Mouse (Mus musculus) kidney, postnatal 4 days (tissue): Measurements from ENCODE around the gene Rrp8.
"Not testable (repeated sequence)": the region's sequence is repeated elsewhere in the genome, so short reads cannot be mapped to it uniquely, and the experiment has no call there.

ENCODE experiments used
- DNase-seq, 2 experiments: peaks; one replicate each; pipeline ENCODE4 v3.0.0; 2021; ENCODE audit warnings: mixed read lengths in 2 of 2

Rrp8 gene

DNA sequence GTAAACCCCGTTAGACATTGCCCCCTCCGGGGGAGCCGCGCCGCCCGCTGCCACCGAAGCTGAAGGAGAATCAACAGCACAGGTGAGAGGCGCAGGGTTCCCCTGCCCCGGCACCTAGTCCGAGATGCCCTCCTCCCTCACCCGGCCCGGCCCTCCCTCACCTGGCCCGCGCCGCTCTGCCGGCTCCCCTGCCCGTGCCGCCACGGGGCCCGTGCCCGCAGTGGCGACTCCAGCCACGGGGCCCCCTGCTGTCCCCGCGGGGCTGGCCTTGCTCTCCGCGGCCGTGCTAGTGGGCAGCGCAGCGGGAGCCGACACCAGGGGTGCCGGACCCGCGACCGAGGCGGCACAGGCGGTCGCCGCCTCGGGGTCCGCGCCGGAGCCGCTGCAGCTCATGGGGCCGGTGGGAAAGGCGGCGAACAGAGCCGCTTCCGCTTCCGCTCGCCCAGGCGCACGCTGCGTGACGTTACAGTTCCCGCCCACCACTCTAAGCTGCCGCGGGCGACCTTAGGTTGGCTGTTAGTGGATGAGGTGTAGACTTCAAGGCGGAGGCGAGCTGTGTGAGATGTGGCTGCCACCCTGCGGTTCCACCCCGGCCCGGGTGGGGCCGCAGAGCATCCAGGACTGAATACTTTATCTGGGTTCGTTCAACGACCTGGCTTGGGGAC, 6.9 kb upstream of the Rrp8 start, which contains the start of gene Taf10:
Taf10 (minus strand) TSS at position 436 of the 665 bp plus-strand sequence.
- peak; percentile 91 to 94 for DNase-seq

DNA sequence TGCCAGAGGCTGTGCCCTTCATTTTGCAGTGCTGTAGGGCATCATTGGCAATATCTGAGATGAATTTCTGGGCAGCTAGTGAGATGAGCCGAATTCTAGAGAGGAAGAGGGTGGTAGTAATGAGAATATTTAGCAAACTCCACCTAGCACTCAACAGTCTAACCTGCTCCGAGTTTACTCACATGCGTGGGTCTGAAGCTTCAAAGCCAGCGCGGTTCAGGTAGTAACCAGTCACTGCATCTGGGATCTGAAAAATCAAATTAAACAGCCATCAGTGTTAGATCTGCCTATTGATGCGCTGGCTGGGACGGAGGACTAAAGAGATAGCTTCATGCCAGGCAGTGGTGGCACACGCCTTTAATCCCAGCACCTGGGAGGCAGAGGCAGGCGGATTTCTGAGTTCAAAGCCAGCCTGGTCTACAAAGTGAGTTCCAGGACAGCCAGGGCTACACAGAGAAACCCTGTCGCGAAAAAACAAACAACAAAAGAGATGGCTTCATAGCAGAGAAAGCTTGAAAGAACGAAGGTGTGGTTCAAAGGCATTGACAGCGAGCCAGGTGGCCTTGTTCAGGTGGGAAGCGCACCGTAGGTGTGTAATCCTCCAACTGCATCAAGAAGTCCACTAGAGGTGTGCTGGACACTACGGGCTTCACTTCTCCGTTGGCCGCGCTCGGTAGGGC, 6.2 kb upstream of the Rrp8 start:
- DNase-seq = not testable (repeated sequence)

DNA sequence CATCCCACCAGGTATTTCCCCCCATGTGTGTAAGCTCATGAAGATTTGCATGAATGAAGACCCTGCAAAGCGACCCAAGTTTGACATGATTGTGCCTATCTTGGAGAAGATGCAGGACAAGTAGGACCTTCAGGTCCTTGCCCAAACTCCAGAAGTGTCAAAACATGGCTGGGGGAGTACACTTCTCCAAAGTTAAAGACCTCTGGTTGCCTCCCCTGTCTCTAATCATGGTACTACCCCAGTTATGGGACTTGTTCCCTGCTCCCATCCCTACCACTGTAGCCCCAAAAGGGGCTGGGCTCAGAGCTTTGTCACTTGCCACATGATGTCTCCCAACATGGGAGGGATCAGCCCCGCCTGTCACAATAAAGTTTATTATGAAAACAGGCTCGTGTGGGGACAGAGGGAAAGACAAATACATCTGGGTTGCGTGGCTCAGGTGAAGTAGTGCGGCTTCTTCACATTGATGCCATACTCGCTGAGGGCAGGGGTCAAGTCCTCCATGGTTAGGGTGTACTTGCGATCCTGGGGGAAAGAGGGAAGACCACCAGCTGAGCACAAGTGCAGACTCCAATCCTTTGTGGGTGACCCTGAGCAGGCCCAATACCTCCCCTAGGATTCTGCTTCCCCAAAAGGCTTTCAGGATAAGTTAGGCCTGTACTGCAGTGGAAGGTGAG, 5.5 kb upstream of the Rrp8 start:
- DNase-seq = not testable (repeated sequence)

DNA sequence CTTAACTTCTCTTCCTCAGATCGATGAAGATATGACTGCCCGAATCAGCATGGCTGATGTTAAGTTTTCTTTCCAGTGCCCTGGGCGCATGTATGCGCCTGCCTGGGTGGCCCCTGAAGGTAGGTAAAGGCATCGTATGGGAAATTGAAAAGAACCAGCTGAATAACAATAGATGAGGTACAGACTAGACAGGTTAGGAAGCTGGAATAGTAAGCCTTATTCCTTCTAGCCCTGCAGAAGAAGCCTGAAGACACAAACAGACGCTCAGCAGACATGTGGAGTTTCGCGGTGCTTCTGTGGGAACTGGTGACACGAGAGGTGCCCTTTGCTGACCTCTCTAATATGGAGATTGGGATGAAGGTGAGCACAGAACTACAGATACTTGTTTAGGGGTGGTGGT, 4.8 kb upstream of the Rrp8 start:
- DNase-seq = no peak

DNA sequence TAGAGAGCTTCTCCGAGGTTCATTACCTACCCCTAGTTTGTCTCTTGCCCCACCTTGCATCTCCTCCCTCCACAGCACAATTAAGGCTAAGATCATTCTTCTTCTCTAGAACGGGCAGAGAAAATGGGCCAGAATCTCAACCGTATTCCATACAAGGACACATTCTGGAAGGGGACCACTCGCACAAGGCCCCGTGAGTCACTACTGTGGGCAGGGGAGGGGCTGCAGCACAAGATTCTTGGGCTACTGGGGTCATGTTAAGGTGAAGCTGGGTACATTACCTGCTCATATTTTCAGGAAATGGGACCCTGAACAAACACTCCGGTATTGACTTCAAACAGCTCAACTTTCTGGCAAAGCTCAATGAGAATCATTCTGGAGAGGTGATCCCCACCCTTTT, 3.7 kb upstream of the Rrp8 start:
- no peak for DNase-seq

DNA sequence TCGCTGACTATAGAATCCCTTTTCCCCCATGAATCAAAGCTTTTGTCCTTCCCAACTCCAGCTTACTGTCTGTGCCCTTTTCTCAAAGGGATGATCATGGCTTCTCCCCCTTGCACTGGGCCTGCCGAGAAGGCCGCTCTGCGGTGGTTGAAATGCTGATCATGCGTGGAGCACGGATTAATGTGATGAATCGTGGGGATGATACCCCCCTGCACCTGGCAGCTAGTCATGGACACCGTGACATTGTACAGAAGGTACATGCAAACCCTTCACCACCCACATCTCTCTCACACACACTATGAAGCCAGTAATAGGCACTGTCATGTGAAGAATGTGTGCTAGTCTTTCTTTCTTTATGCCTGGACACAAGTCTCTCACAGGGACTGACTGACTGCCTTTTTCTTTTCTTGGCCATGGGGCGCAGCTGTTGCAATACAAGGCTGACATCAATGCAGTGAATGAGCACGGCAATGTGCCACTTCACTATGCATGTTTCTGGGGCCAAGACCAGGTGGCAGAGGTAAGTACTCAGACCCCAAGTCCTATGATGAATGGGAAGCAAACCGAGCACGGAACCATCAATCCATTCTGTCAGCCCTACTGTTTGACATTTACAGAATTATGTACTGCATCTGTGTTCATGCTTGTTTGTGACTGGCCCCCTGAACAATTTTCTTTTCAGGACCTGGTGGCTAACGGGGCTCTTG, 3.1 kb upstream of the Rrp8 start:
- no peak for DNase-seq

DNA sequence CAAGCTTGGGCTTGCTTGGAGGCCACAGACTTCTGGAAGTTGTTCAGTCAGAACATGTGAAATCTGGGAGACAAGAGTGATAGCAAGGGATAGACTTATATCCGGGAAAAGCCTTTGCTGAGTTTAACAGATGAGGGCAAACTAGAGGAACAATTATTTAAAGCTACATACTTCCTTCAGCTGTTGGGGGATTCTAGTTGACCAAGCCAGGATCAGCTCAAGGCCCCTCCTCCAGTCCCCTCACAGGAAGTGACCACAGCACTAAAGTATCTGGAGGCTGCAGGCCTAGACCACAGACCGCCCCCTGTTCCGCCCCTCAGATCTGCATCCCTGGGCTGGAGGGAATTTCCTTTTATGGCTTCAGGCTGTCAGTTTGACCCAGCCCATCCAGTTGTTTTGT, 1.8 kb upstream of the Rrp8 start:
- DNase-seq = peak; percentile 81 to 88

DNA sequence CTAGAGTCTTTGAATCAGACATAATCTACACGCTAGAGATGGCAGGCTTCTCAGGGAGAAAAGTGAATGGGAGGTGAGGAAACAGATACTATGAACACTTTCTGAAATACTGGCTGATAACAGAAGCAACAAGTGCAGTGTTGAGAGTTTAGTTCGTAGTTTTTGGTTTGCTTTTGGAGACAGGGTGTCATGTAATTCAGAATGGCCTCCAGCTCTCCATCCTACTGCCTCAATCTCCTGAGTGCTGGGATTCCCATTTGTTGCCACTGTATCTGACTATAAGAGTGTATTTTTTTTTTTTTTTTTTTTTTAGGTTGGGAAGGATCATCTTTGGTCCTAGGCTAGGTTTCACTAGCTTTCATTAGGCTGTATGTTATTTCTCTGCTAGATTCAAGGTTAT, 1.1 kb upstream of the Rrp8 start:
- no peak for DNase-seq

DNA sequence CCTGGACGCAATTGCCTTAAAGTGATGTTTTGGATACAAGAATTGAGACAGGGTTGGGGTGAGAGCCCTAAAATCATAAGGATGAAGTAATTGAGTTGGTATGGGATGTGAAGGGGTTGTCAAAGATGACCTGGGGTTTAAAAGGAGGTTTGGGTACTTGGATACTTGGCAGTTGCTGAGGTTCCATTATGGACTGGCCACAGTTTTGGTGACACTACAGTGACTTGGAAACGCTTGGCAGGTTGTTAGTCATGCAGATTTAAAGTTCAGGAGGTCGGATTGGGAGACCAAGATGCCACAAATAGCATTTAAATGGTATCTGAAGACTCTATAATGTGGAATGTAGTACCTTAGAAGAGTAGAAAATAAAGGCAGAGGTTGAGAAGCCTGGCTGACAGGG, 463 bp upstream of the Rrp8 start:
- no peak for DNase-seq

DNA sequence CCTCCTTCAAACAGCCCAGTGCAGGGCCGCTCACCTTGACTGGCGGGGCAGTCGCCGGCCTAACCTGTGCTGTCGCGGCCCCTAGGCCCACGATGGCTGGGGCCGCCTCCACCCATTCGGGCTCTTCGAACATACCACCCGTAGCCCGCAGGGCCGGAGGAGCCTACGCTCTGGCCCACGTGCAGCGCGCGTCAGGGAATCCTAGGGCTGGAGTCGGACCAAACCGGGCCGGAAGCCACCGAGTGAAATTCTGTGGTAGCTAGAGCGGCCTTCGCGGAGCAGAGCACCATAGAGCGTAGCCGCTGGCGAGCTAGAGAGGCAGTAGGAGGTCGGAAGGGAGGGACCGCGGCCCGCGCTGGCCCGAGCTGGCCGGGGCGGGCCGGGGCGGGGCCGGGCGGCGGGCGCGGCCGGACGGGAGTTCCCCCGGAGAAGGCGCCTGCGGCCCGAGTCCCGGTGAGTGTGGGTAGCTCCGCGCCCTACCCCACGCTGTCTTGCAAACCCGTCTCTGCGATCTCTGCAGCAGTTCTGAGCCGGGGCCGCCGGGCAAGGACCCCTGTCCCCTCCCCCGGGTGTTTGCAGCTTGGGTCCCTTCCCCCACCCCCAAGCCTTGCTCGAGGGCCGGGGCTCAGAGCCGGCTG, 802 bp downstream of the Rrp8 start, which contains the start of gene Ilk:
Ilk (plus strand) TSS at position 329 of the 638 bp plus-strand sequence.
- DNase-seq = peak; percentile 92 to 96

DNA sequence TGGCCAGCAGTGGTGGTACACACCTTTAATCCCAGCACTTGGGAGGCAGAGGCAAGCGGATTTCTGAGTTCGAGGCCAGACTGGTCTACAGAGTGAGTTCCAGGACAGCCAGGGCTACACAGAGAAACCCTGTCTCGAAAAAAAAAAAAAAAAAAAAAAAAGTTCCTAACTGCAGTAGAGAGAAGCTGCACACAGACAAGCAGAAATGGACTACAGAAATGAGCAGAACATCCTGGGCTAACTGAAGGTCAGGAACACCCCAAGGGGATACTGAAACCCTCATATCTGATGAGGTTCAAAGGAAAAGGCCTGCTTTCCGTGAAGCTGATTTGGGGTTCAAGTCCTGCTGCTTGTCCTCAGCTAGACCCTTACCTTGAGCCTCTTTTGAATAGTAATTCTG, 1.7 kb downstream of the Rrp8 start:
- DNase-seq = not testable (repeated sequence)

DNA sequence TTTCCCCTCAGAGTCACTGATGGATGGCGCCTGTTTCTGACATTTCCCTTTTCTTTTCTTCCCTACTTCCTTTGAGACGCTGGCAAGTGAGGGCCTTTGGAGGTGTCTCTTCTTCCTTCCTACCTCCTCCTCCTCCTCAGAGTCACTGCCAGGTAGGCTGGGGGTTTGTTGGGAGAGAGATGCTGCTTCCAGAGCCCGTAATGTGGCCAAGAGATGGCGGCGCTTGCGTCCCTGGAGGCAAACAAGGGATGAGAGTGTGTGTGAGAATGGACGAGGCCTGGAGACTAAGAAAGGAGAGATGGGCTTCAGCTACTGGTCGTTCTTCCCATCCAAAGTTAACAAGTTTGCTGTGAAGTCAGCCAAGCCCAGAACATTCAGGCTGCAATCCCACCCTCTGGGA, 2.4 kb downstream of the Rrp8 start:
- DNase-seq = no peak

DNA sequence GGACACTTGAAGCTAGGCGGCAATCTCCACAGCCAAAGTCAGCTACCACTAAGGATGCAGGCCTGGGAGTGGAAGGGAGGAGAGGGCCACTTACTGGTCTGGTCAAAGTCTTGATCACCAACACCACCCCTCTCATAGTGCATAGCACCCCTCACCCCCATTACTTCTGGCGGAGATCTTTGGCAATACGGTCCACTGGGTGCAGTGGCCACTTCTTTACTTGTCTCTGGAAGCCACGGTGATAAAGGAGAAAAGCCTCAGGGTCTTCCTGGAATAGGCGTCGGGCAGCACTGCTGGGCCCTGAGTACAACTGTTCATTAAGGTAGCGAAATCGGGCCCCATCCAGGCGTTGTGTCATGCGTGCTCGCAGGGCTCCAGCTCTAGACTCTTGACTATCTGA, 3.3 kb downstream of the Rrp8 start:
- no peak for DNase-seq

DNA sequence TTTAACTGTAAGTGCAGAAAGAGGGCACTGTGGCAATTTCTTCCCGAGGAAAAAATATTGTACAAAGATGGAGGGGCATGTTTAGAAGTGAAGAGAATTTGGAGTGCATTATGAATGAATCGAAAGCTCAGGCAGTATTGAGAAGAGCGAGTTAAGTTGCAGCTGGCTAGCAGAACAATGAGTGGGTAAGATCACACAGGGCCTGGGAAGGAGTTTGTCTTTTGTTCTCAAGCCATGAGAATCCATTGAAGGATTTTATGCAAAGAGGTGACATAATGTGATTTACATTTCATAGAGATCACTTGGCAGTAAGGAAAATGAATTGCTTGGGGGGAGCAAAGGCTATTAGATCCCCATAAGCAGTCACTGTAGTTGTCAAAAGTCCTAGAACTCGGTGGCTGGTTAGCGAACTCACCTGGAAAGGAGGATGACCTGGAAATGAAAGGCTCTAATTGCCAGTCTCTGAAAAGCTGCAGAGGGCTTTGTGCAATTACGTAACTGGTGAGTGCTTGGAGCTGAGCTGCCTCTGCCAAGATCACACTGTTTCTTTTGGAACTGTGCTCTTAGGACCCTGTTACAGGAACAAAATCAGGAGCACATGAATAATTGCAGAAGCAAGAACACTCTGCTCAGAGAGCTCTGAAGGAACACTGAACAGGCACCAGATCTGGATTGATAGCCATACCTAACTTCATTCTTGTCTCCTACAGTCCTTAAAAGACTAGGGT, 8.3 kb downstream of the Rrp8 start:
- DNase-seq = no peak

DNA sequence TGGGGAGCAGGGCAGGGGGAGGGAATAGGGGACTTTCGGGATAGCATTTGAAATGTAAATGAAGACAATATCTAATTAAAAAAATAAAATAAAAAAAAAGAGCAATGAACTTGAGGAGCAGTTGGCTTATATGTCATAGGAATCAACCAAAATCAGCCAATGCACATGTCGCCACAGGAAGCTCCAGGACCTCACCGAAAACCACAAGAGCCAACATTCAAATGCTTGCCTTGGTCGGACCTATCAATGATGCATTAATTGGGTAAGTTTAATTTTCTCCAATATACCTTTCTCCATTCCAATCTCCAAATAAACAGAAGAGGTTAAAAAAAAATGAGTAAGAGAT, 10.2 kb downstream of the Rrp8 start:
- DNase-seq = no peak

DNA sequence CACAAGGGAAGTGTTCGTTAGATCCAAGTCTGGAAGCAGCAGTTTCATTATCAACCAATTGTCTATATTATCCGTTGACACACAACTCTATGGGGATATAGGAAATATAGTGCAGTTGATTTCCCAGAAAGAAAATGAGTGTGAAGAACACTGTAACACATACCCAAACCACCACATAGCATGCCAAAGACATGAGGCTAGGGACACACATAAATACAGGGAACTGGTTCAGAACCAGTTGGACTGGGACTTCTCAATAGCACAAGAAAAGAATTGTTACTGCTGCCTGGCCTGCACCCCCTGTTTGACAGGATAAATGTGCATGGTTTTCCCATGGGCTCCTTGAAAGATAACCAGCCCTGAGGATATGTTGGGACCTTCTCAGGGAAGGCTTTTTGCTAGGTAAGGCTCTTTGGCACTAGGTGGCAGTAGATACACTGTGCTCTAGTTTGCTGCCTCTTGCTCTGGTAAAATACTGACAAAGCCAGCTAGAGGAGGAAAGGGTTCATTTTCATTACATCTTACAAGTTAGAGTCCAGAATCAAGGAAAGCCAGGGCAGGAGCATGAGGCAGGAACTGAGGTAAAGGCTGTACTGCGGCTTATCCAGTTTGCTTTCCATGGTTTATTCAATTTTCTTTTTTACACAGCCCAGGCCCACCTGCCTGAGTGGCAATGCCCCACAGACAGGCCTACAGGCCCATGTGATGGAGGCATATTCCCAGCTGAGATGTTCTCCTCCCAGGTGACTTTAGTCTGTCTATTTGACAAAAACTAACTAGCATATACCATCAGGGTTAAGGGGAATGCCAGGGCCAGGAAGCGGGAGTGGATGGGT, 10.8 kb downstream of the Rrp8 start:
- peak; percentile 28 to 52 for DNase-seq

DNA sequence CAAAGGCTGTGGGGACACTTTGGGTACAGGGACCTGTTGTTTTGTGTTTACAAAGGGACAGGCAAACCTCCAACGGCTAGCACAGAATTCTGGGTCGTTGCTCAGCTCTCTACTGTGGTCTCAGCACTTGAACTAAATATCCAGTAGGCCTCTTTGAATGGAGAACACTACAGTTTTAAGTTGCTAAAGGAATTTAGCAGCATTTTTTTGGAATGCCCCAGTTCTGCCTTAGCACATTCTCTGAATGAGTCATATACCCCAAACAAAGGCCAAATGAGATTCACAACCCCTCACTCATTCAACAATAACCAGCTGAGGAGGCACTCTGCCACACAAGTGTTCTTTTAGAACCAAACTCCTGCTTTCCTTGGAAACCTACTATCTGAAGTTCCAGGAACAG, 15.3 kb downstream of the Rrp8 start:
- no peak for DNase-seq

DNA sequence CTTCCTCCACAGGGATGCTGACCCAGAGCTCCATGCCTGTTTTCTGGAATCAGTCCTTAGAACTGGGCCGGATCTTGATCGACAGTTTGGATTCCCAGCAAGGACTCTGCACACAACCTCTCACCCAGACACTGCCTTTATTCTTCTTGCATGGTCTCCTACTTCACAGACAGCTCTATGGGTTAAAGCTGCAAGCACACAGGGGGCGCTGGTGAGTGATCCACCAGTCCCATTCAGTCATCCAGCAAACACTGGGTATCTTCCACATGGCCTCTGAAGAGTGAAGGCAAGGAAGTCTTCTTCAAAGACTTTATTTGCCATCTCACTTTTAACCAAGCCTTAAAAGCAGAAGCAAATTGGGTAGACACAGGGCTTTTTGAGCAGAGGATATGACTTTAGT, 21.8 kb downstream of the Rrp8 start:
- DNase-seq = no peak

DNA sequence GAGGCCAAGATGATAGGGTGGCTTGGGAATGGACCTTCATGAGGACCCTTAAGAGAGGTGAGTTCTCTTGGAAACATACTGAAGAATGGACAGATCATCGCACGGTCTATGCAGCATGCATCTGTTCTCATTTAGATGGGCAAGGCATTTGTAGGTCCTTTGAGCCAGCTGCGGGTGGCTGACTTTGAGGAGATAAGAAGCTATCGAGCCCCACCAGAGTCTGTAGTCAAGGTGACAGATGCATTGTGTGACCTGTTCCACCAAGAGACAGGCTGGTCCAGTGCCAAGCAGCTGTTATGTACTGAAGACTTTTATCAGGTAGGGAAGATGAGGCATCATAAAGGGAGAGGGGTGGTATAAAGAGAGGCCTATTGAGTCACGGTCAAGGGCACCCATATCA, 28.5 kb downstream of the Rrp8 start:
- DNase-seq = no peak

DNA sequence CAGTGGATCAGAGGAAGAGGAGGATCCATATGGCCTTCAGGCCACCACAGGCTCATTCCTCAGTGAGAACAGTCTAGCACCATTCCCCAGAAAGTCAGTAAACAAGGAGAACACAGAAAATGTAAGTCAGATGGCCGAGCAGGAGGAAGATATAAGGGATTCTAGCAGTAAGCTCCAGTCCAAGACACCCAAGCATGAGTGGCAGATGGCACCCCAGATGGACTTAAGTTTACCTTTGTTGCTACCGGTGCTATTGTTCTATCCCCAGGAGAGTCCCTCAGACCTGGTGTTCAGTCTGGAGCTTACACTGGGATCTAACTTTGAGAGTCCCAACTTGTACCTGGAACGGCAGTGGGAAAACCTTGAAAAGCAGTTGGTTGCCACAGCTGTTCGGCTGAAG, 33.4 kb downstream of the Rrp8 start:
- DNase-seq = no peak

DNA sequence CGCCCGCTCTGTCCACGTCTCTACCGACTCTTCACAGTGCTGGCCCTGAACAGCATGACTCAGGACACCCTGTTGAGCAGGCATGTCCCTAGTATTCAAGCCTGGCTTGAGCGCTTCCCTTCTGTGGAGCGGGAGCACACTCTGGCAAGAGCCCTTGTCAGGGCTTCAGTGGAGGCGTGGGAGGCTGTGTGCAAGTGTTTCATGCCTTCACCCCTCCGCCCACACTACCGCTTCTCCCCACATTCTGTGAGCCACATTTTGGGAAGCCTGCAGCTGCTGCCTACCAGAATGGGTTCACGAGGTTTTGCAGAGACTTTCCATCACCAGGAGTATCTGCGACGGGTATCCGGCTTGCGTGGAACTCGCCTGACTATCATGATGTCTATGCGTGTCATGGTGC, 34.0 kb downstream of the Rrp8 start:
- DNase-seq = no peak
